Mouse (Mus musculus): ENCODE measurements around the gene Olfr828. TPM values are rescaled to one million over a fixed set of nuclear protein-coding genes. Genes with fewer than 3 reads are reported as not detected.

Olfr828 gene
- total RNA-seq (2021), result not detected

- intact Hi-C loops (cut with DNase I), result no loop called here
- no peak for DNase-seq
Observed at GRCm38 (mm10) chr9:18819426-18819825, at the start of gene Olfr828. Gene Olfr828 (minus strand): TSS chr9:18819526.

- intact Hi-C loops (cut with DNase I), result no loop called here
- no peak for DNase-seq
Observed at GRCm38 (mm10) chr9:18854633-18855032, 35.3 kb upstream of the Olfr828 start, which contains the start of gene Olfr829. Gene Olfr829 (plus strand): TSS chr9:18854933.

- intact Hi-C loops (cut with DNase I), result no loop called here
Observed at GRCm38 (mm10) chr9:18785316-18785715, 34.0 kb downstream of the Olfr828 start.

GRCm38 (mm10) chr9:18779476-18779875 lies 39.9 kb downstream of the Olfr828 start:
- intact Hi-C loops (cut with DNase I), result no loop called here
- no peak for DNase-seq

More at GRCm38 (mm10) chr9:18785316-18785715, 34.0 kb downstream of the Olfr828 start:
- no peak for DNase-seq

- intact Hi-C loops (cut with DNase I), result no loop called here
- DNase-seq, result no peak
Observed at GRCm38 (mm10) chr9:18778981-18779380, 40.3 kb downstream of the Olfr828 start.

Other genes starting within 250 kb of the Olfr828 start
- 1 to 10 TPM; 4.0 to 8.4 TPM for gene Muc16, start 145.0 kb downstream of the Olfr828 start, total RNA-seq (2021)
- gene Olfr24, start 55.5 kb downstream of the Olfr828 start, total RNA-seq (2021), result not detected
- not detected for gene Olfr829, start 35.4 kb upstream of the Olfr828 start, total RNA-seq (2021)
- gene Olfr830, start 55.2 kb upstream of the Olfr828 start, total RNA-seq (2021), result not detected
- gene Olfr832, start 117.6 kb upstream of the Olfr828 start, total RNA-seq (2021), result not detected
- gene Olfr834, start 168.5 kb upstream of the Olfr828 start, total RNA-seq (2021), result not detected
- not detected for gene Olfr835, start 213.2 kb upstream of the Olfr828 start, total RNA-seq (2021)